Mouse (Mus musculus) intestine, embryonic 15.5 days (tissue): Measurements from ENCODE around the gene Rgs4. TPM values are rescaled to one million over a fixed set of nuclear protein-coding genes. Genes with fewer than 3 reads are reported as not detected.

Source experiments
- ATAC-seq: fragments of 200-750 bp; cut with Nextera tagmentation; 2 replicates; pipeline ENCODE4 v1.8.0; 2017; ENCODE audit warnings: moderate TSS enrichment, moderate library complexity
- H3K27ac ChIP-seq: fragments of 300-500 bp; sonication (generic); 2 replicates; pipeline ENCODE4 v1.5.1; 2015; ENCODE audit warnings: mild to moderate bottlenecking, inconsistent platforms
- H3K27me3 ChIP-seq: fragments of 300-500 bp; sonication (generic); replicated peaks from 2 replicates; pipeline ENCODE4 v1.6.1; 2015; ENCODE audit warnings: inconsistent platforms
- H3K36me3 ChIP-seq: fragments of 300-500 bp; sonication (generic); 2 replicates; pipeline ENCODE4 v1.6.1; 2015; ENCODE audit warnings: inconsistent platforms
- H3K4me1 ChIP-seq: fragments of 300-500 bp; sonication (generic); replicated peaks from 2 replicates; pipeline ENCODE4 v1.6.1; 2015; ENCODE audit warnings: inconsistent platforms
- H3K4me2 ChIP-seq: fragments of 300-500 bp; sonication (generic); replicated peaks from 2 replicates; pipeline ENCODE4 v1.6.1; 2015; ENCODE audit warnings: mild to moderate bottlenecking, inconsistent platforms
- H3K4me3 ChIP-seq: fragments of 300-500 bp; sonication (generic); replicated peaks from 2 replicates; pipeline ENCODE4 v1.5.1; 2015; ENCODE audit warnings: inconsistent platforms
- H3K9ac ChIP-seq: fragments of 300-500 bp; sonication (generic); 2 replicates; pipeline ENCODE4 v1.6.1; 2015; ENCODE audit warnings: inconsistent platforms
- H3K9me3 ChIP-seq: fragments of 300-500 bp; sonication (generic); 2 replicates; pipeline ENCODE4 v1.6.1; 2016; ENCODE audit warnings: inconsistent platforms
- WGBS: fragments of 180-500 bp; shearing (Covaris S2); methylation state at CpG from one replicate; pipeline ENCODE4 v1.1.7; 2015; 5-methylcytosine and 5-hydroxymethylcytosine counted together
- polyA plus RNA-seq: library from polyadenylated mRNA; unstranded; fragments of >200 nt; fragmentation: Nextera tagmentation; extraction: Ambion mirVana; gene quantifications from 2 replicates; pipeline ENCODE4 v1.2.1, GENCODE M21; 2015

Rgs4 gene
- 4.3 and 6.1 TPM in 2 replicates for polyA plus RNA-seq

GRCm38 (mm10) chr1:169747473-169747872 is at the start of gene Rgs4:
TSS of gene Rgs4 (minus strand) at chr1:169747642.
- no peaks in the 10 kb centered on the region for H3K9me3 ChIP-seq
- no peaks in the 10 kb centered on the region for H3K36me3 ChIP-seq
- no peaks in the 10 kb centered on the region for H3K4me1 ChIP-seq
- 0 out of 2 replicates have a peak, but pooled peaks cover 3% of the 10 kb centered on the region for H3K27me3 ChIP-seq
- H3K9ac ChIP-seq: peak within 1 kb of the TSS; percentile 11; the same call in 1 of the 2 replicates
- peak within 1 kb of the TSS; percentile 27 for H3K4me3 ChIP-seq
- ATAC-seq: peak; percentile 85
- H3K27ac ChIP-seq: no peak within 1 kb of the TSS
- H3K4me2 ChIP-seq: peak within 1 kb of the TSS; percentile 68
- under 1% methylated on average over 16 of the region's 16 CpGs for WGBS

GRCm38 (mm10) chr1:169792437-169792836 is 45.0 kb upstream of the Rgs4 start:
- 90% methylated on average over 5 of the region's 5 CpGs for WGBS
- ATAC-seq: no peak
- no peak overlapping the region for H3K9ac ChIP-seq

GRCm38 (mm10) chr1:169785981-169786380 is 38.5 kb upstream of the Rgs4 start:
- Histone ChIP-seq H3K27ac (no peak overlapping the region), H3K36me3 (no peaks in the 10 kb centered on the region), H3K27me3 (no peaks in the 10 kb centered on the region), H3K4me3 (no peak overlapping the region), H3K9me3 (no peaks in the 10 kb centered on the region), H3K4me1 (no peaks in the 10 kb centered on the region), H3K9ac (no peak overlapping the region), H3K4me2 (no peak overlapping the region)
- 85% methylated on average over 3 of the region's 3 CpGs for WGBS
- no peak for ATAC-seq

More at GRCm38 (mm10) chr1:169792437-169792836, 45.0 kb upstream of the Rgs4 start:
- no peak overlapping the region for H3K4me2 ChIP-seq
- H3K27ac ChIP-seq: no peak overlapping the region
- H3K27me3 ChIP-seq: no peaks in the 10 kb centered on the region
- no peak overlapping the region for H3K4me3 ChIP-seq
- H3K9me3 ChIP-seq: no peaks in the 10 kb centered on the region
- no peaks in the 10 kb centered on the region for H3K4me1 ChIP-seq
- no peaks in the 10 kb centered on the region for H3K36me3 ChIP-seq

- 77% methylated on average over 7 of the region's 7 CpGs for WGBS
Measured at GRCm38 (mm10) chr1:169776566-169776965, 29.1 kb upstream of the Rgs4 start.

GRCm38 (mm10) chr1:169764619-169764955 is 17.1 kb upstream of the Rgs4 start:
- H3K36me3 ChIP-seq: no peaks in the 10 kb centered on the region
- WGBS: 81% methylated on average over 2 of the region's 2 CpGs
- ATAC-seq: no peak
- no peak overlapping the region for H3K4me3 ChIP-seq
- no peak overlapping the region for H3K27ac ChIP-seq
- no peaks in the 10 kb centered on the region for H3K9me3 ChIP-seq
- no peak overlapping the region for H3K9ac ChIP-seq
- no peak overlapping the region for H3K4me2 ChIP-seq
- no peaks in the 10 kb centered on the region for H3K27me3 ChIP-seq
- no peaks in the 10 kb centered on the region for H3K4me1 ChIP-seq

More at GRCm38 (mm10) chr1:169776566-169776965, 29.1 kb upstream of the Rgs4 start:
- no peak overlapping the region for H3K4me2 ChIP-seq
- H3K4me1 ChIP-seq: no peaks in the 10 kb centered on the region
- no peak for ATAC-seq
- no peaks in the 10 kb centered on the region for H3K36me3 ChIP-seq
- no peaks in the 10 kb centered on the region for H3K27me3 ChIP-seq
- H3K27ac ChIP-seq: no peak overlapping the region
- no peak overlapping the region for H3K4me3 ChIP-seq
- no peaks in the 10 kb centered on the region for H3K9me3 ChIP-seq
- no peak overlapping the region for H3K9ac ChIP-seq

- Histone ChIP-seq H3K27ac (no peak overlapping the region), H3K4me2 (no peak overlapping the region), H3K4me1 (no peaks in the 10 kb centered on the region), H3K4me3 (no peak overlapping the region), H3K36me3 (no peaks in the 10 kb centered on the region), H3K27me3 (no peaks in the 10 kb centered on the region), H3K9me3 (no peaks in the 10 kb centered on the region), H3K9ac (no peak overlapping the region)
- WGBS: 82% methylated on average over 9 of the region's 9 CpGs
- no peak for ATAC-seq
Measured at GRCm38 (mm10) chr1:169763858-169764618, 16.6 kb upstream of the Rgs4 start.

GRCm38 (mm10) chr1:169762524-169762923 is 15.1 kb upstream of the Rgs4 start:
- WGBS: 87% methylated on average over 2 of the region's 2 CpGs

GRCm38 (mm10) chr1:169756532-169756931 is 9.1 kb upstream of the Rgs4 start:
- H3K27me3 ChIP-seq: no peaks in the 10 kb centered on the region
- 38% methylated on average over 2 of the region's 3 CpGs for WGBS
- H3K4me2 ChIP-seq: no peak overlapping the region
- no peaks in the 10 kb centered on the region for H3K4me1 ChIP-seq
- H3K9ac ChIP-seq: no peak overlapping the region
- no peaks in the 10 kb centered on the region for H3K36me3 ChIP-seq
- no peak overlapping the region for H3K4me3 ChIP-seq
- no peak for ATAC-seq
- no peak overlapping the region for H3K27ac ChIP-seq
- H3K9me3 ChIP-seq: no peaks in the 10 kb centered on the region

More at GRCm38 (mm10) chr1:169762524-169762923, 15.1 kb upstream of the Rgs4 start:
- no peak overlapping the region for H3K9ac ChIP-seq
- H3K9me3 ChIP-seq: no peaks in the 10 kb centered on the region
- H3K4me3 ChIP-seq: no peak overlapping the region
- no peak overlapping the region for H3K27ac ChIP-seq
- H3K4me1 ChIP-seq: no peaks in the 10 kb centered on the region
- ATAC-seq: no peak
- H3K27me3 ChIP-seq: no peaks in the 10 kb centered on the region
- no peak overlapping the region for H3K4me2 ChIP-seq
- no peaks in the 10 kb centered on the region for H3K36me3 ChIP-seq

GRCm38 (mm10) chr1:169752395-169752794 is 5.0 kb upstream of the Rgs4 start:
- WGBS: 4% methylated on average over 4 of the region's 4 CpGs
- 0 out of 2 replicates have a peak, but pooled peaks have one; percentile 25 for ATAC-seq

GRCm38 (mm10) chr1:169748439-169748838 is 997 bp upstream of the Rgs4 start:
- no peak for ATAC-seq

More at GRCm38 (mm10) chr1:169752395-169752794, 5.0 kb upstream of the Rgs4 start:
- no peak overlapping the region for H3K9ac ChIP-seq
- H3K4me2 ChIP-seq: no peak overlapping the region
- no peaks in the 10 kb centered on the region for H3K9me3 ChIP-seq
- H3K27me3 ChIP-seq: 0 out of 2 replicates have a peak, but pooled peaks cover 3% of the 10 kb centered on the region
- H3K36me3 ChIP-seq: no peaks in the 10 kb centered on the region
- no peak overlapping the region for H3K27ac ChIP-seq
- no peaks in the 10 kb centered on the region for H3K4me1 ChIP-seq
- no peak overlapping the region for H3K4me3 ChIP-seq

GRCm38 (mm10) chr1:169747902-169748301 is 460 bp upstream of the Rgs4 start:
- no peaks in the 10 kb centered on the region for H3K36me3 ChIP-seq
- no peak overlapping the region for H3K4me3 ChIP-seq
- WGBS: 40% methylated on average over 6 of the region's 6 CpGs
- H3K27ac ChIP-seq: no peak overlapping the region
- no peak for ATAC-seq
- 0 out of 2 replicates have a peak, but pooled peaks cover 3% of the 10 kb centered on the region for H3K27me3 ChIP-seq
- H3K9ac ChIP-seq: no peak overlapping the region
- no peaks in the 10 kb centered on the region for H3K4me1 ChIP-seq
- peak overlapping the region; percentile 68 for H3K4me2 ChIP-seq
- H3K9me3 ChIP-seq: no peaks in the 10 kb centered on the region

More at GRCm38 (mm10) chr1:169748439-169748838, 997 bp upstream of the Rgs4 start:
- Histone ChIP-seq H3K4me3 (no peak overlapping the region), H3K36me3 (no peaks in the 10 kb centered on the region), H3K27ac (no peak overlapping the region), H3K4me2 (no peak overlapping the region), H3K27me3 (0 out of 2 replicates have a peak, but pooled peaks cover 3% of the 10 kb centered on the region), H3K9ac (no peak overlapping the region), H3K4me1 (no peaks in the 10 kb centered on the region), H3K9me3 (no peaks in the 10 kb centered on the region)
- WGBS: 44% methylated on average over 5 of the region's 5 CpGs

GRCm38 (mm10) chr1:169741147-169741546 is 6.3 kb downstream of the Rgs4 start:
- no peaks in the 10 kb centered on the region for H3K36me3 ChIP-seq
- no peak overlapping the region for H3K4me2 ChIP-seq
- no peak overlapping the region for H3K9ac ChIP-seq
- no peaks in the 10 kb centered on the region for H3K9me3 ChIP-seq
- peak; percentile 68 for ATAC-seq
- no peaks in the 10 kb centered on the region for H3K27me3 ChIP-seq
- no peak overlapping the region for H3K27ac ChIP-seq
- 76% methylated on average over 5 of the region's 5 CpGs for WGBS
- no peak overlapping the region for H3K4me3 ChIP-seq
- no peaks in the 10 kb centered on the region for H3K4me1 ChIP-seq

GRCm38 (mm10) chr1:169737231-169737630 is 10.2 kb downstream of the Rgs4 start:
- H3K9ac ChIP-seq: no peak overlapping the region
- no peaks in the 10 kb centered on the region for H3K9me3 ChIP-seq
- H3K4me3 ChIP-seq: no peak overlapping the region
- H3K36me3 ChIP-seq: no peaks in the 10 kb centered on the region
- 86% methylated on average over 6 of the region's 6 CpGs for WGBS
- H3K4me2 ChIP-seq: no peak overlapping the region
- no peaks in the 10 kb centered on the region for H3K4me1 ChIP-seq
- H3K27me3 ChIP-seq: no peaks in the 10 kb centered on the region
- ATAC-seq: no peak
- H3K27ac ChIP-seq: no peak overlapping the region
